Mouse (Mus musculus) common myeloid progenitor, adult 5-6 weeks (primary cell): ENCODE measurements around the gene Olfr533. TPM values are rescaled to one million over a fixed set of nuclear protein-coding genes. Genes with fewer than 3 reads are reported as not detected.
"Not testable (repeated sequence)": the region's sequence is repeated elsewhere in the genome, so short reads cannot be mapped to it uniquely, and the experiment has no call there.

ENCODE experiments used
- ATAC-seq: replicated peaks from 2 replicates; pipeline ENCODE4 v1.8.0; 2016; ENCODE audit warnings: low read depth, mild to moderate bottlenecking, moderate TSS enrichment, inconsistent platforms; ENCODE audit not compliant: poor library complexity, severe bottlenecking
- total RNA-seq: library from RNA; stranded (forward); fragments of 200-1000, 187-1606 nt; gene quantifications from 2 replicates; pipeline ENCODE4 v1.2.3, GENCODE M21; 2017

Gene Olfr533
- not detected in 2 replicates for total RNA-seq

GRCm38 (mm10) chr7:140463070-140463469 lies at the start of gene Olfr533:
TSS of gene Olfr533 (plus strand) at chr7:140463370.
- not testable (repeated sequence) for ATAC-seq

GRCm38 (mm10) chr7:140421539-140421938 lies 41.6 kb upstream of the Olfr533 start, which contains the start of gene Olfr532:
TSS of gene Olfr532 (minus strand) at chr7:140421639.
- ATAC-seq = no peak

- no peak for ATAC-seq
These were observed 20.0 kb upstream of the Olfr533 start for GRCm38 (mm10) chr7:140443141-140443540.

- ATAC-seq = no peak
These were observed 14.7 kb downstream of the Olfr533 start for GRCm38 (mm10) chr7:140477886-140478285.

GRCm38 (mm10) chr7:140478733-140479132 lies 15.6 kb downstream of the Olfr533 start:
- no peak for ATAC-seq

- no peak for ATAC-seq
These were observed 20.7 kb downstream of the Olfr533 start, which contains the start of gene Olfr535 for GRCm38 (mm10) chr7:140483916-140484315. TSS of gene Olfr535 (plus strand) at chr7:140484216.

GRCm38 (mm10) chr7:140488981-140489380 lies 25.8 kb downstream of the Olfr533 start:
- ATAC-seq = no peak

- ATAC-seq = no peak
These were observed 31.1 kb downstream of the Olfr533 start for GRCm38 (mm10) chr7:140494231-140494630.

- ATAC-seq = no peak
These were observed 31.5 kb downstream of the Olfr533 start for GRCm38 (mm10) chr7:140494702-140495101.

GRCm38 (mm10) chr7:140507346-140508021 lies 44.3 kb downstream of the Olfr533 start, which contains the start of gene Olfr536:
TSS of gene Olfr536 (minus strand) at chr7:140507396.
- not testable (repeated sequence) for ATAC-seq

Other genes starting within 250 kb of the Olfr533 start
- not detected in 2 replicates for gene Cd163l1, start 245.1 kb upstream of the Olfr533 start, total RNA-seq
- not detected in 2 replicates for gene 5830411N06Rik, start 216.1 kb upstream of the Olfr533 start, total RNA-seq
- not detected in 2 replicates for gene Olfr525, start 142.5 kb upstream of the Olfr533 start, total RNA-seq
- not detected in 2 replicates for gene Olfr527, start 129.4 kb upstream of the Olfr533 start, total RNA-seq
- not detected in 2 replicates for gene Olfr60, start 101.7 kb upstream of the Olfr533 start, total RNA-seq
- not detected in 2 replicates for gene Olfr530, start 87.0 kb upstream of the Olfr533 start, total RNA-seq
- not detected in 2 replicates for gene Olfr531, start 60.5 kb upstream of the Olfr533 start, total RNA-seq
- gene Olfr532, start 41.7 kb upstream of the Olfr533 start, total RNA-seq = not detected in 2 replicates
- not detected in 2 replicates for gene Olfr535, start 20.8 kb downstream of the Olfr533 start, total RNA-seq
- not detected in 2 replicates for gene Olfr536, start 44.0 kb downstream of the Olfr533 start, total RNA-seq
- gene Olfr538, start 104.5 kb downstream of the Olfr533 start, total RNA-seq = not detected in 2 replicates
- 0.14 TPM in 1 of 2 replicates, not detected in the other for gene Olfr46, start 137.9 kb downstream of the Olfr533 start, total RNA-seq
- not detected in 2 replicates for gene Olfr61, start 165.6 kb downstream of the Olfr533 start, total RNA-seq
- gene Olfr53, start 183.1 kb downstream of the Olfr533 start, total RNA-seq = not detected in 2 replicates
- gene Olfr539, start 196.6 kb downstream of the Olfr533 start, total RNA-seq = not detected in 2 replicates
- gene Olfr45, start 218.6 kb downstream of the Olfr533 start, total RNA-seq = not detected in 2 replicates
- gene Olfr541, start 233.9 kb downstream of the Olfr533 start, total RNA-seq = not detected in 2 replicates